Mouse (Mus musculus) common myeloid progenitor, adult 5-6 weeks (primary cell): ENCODE results near the gene S100a14. TPM values are rescaled to one million over a fixed set of nuclear protein-coding genes. Genes with fewer than 3 reads are reported as not detected.

Source experiments
- total RNA-seq: library from RNA; stranded (forward); fragments of 200-1000, 187-1606 nt; gene quantifications from 2 replicates; pipeline ENCODE4 v1.2.3, GENCODE M21; 2017

S100a14 gene
- total RNA-seq, 1 experiment from 2014 or later, result not detected

Other genes with a start within 250 kb of the S100a14 start
- gene Gatad2b, start 233.7 kb upstream of the S100a14 start, total RNA-seq, result 34.4 and 39.8 TPM in 2 replicates
- 1.1 and 1.2 TPM in 2 replicates for gene Slc27a3, start 136.9 kb upstream of the S100a14 start, total RNA-seq
- gene Ints3, start 93.2 kb upstream of the S100a14 start, total RNA-seq, result 19.2 and 21.7 TPM in 2 replicates
- gene Npr1, start 61.0 kb upstream of the S100a14 start, total RNA-seq, result not detected in 2 replicates
- gene Ilf2, start 50.7 kb upstream of the S100a14 start, total RNA-seq, result 200 and 222 TPM in 2 replicates
- 37.3 and 43.3 TPM in 2 replicates for gene Snapin, start 35.8 kb upstream of the S100a14 start, total RNA-seq
- 88.3 and 113 TPM in 2 replicates for gene Chtop, start 17.4 kb upstream of the S100a14 start, total RNA-seq
- 68.0 and 72.4 TPM in 2 replicates for gene S100a1, start 12.5 kb upstream of the S100a14 start, total RNA-seq
- gene S100a13, start 12.4 kb upstream of the S100a14 start, total RNA-seq, result 45.3 and 46.6 TPM in 2 replicates
- gene S100a16, start 10.4 kb downstream of the S100a14 start, total RNA-seq, result not detected in 2 replicates
- 0.49 TPM in 1 of 2 replicates, not detected in the other for gene S100a3, start 33.7 kb downstream of the S100a14 start, total RNA-seq
- not detected in 2 replicates for gene S100a2, start 63.4 kb downstream of the S100a14 start, total RNA-seq
- not detected in 2 replicates for gene Gm42674, start 75.0 kb downstream of the S100a14 start, total RNA-seq
- 15.1 and 35.7 TPM in 2 replicates for gene S100a4, start 76.9 kb downstream of the S100a14 start, total RNA-seq
- gene S100a5, start 81.7 kb downstream of the S100a14 start, total RNA-seq, result not detected in 2 replicates
- 8.0 and 14.7 TPM in 2 replicates for gene S100a6, start 86.0 kb downstream of the S100a14 start, total RNA-seq
- gene S100a7a, start 127.2 kb downstream of the S100a14 start, total RNA-seq, result not detected in 2 replicates
- gene S100a8, start 142.1 kb downstream of the S100a14 start, total RNA-seq, result 430 and 433 TPM in 2 replicates
- 306 and 341 TPM in 2 replicates for gene S100a9, start 168.9 kb downstream of the S100a14 start, total RNA-seq
- gene Pglyrp4, start 200.1 kb downstream of the S100a14 start, total RNA-seq, result not detected in 2 replicates